Mouse (Mus musculus) CD8-positive naive resting alpha-beta T cell, adult 2 months (primary cell): ENCODE data around the gene Olfr705.
"Not testable (repeated sequence)": the region's sequence is repeated elsewhere in the genome, so short reads cannot be mapped to it uniquely, and the experiment has no call there.

ENCODE experiments used
- DNase-seq, 2 experiments: peaks; one replicate each; pipeline ENCODE4 v3.0.0; 2022; ENCODE audit warnings: low read depth in 2 of 2, low spot score in 2 of 2

The Olfr705 gene

GRCm38 (mm10) chr7:106876791-106877190 is at the start of gene Olfr705:
Gene Olfr705 (minus strand): TSS chr7:106876891.
- no peak for DNase-seq

GRCm38 (mm10) chr7:106920961-106921360 is 44.3 kb upstream of the Olfr705 start:
- not testable (repeated sequence) for DNase-seq

DNA sequence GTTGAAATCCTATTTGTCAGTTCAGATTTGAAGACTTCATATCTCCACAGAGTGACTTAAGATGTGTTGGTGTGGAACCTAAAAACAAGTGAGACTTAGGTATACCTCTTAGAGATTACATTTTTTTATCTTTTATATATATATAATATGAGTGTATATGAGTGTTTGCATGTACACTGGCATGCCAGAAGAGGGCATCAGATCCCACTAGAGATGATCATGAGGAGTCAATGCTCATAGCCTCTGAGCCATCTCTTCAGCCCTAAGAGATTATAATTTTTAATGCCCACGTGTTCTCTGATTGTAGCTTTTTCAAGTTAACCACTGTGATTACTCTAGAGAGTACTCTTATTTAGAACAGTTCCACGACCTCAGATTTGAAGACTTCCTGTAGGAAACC is 31.0 kb upstream of the Olfr705 start, which contains the start of gene Olfr1532-ps1:
Olfr1532-ps1 (plus strand) TSS at position 326 of the 400 bp plus-strand sequence.
- no peak for DNase-seq

DNA sequence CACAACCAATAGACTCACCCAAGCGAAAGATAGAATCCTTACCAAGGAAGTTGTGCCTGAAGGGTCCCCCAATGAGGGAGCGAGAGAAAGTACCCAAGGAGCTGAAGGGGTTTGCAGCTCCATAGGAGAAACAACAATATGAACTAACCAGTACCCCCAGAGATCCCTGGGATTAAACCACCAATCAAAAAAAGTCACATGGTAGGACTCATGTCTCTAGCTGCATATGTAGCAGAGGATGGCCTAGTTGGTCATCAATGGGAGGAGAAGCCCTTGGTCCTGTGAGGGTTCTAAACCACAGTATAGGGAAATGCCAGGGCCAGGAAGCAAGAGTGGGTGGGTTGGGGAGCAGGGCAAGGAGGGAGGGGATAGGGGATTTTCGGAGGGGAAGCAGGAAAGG is 24.4 kb upstream of the Olfr705 start, which contains the start of gene Olfr707:
Olfr707 (minus strand) TSS at position 101 of the 400 bp plus-strand sequence.
- DNase-seq: not testable (repeated sequence)

DNA sequence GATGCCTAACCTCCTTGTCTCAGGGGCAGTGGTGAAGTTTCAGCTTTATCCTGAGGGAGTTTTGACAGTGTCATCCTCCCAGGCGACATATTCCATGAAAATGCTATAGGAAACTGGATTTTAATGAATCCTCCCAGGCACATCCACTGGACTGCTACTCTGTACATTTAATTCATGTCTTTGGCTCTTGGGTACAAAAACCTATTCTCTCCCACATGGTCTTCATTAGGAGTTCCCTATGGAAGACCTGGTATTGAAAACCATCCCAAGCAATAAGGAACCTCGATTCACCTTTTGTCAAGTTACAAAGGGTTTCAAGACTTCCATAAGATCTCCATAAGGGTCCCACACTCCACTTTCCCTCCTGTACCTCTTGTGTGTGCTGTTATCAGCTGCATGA is 11.4 kb upstream of the Olfr705 start, which contains the start of gene Olfr706:
Olfr706 (minus strand) TSS at position 101 of the 400 bp plus-strand sequence.
- DNase-seq: no peak

DNA sequence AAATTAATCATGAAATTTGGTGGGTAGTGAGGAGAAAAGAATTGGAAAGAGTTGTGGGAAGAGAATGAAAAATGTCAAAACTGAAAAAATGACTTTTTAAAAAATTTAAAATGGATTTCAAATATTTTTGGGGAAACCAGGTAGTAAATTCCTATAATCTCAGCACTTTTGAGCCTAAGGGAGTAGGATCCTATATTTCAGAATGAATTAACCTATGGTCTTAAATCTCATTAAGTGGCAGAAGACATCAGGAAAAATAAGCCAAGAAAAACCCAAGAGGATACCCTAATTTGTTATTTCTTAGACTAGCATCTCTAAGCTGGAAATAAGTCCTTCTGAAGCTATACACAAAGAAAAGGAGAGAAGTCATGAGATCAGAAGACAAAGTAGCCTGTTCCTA is 13.8 kb downstream of the Olfr705 start, which contains the start of gene Olfr704:
Olfr704 (plus strand) TSS at position 301 of the 400 bp plus-strand sequence.
- no peak for DNase-seq

DNA sequence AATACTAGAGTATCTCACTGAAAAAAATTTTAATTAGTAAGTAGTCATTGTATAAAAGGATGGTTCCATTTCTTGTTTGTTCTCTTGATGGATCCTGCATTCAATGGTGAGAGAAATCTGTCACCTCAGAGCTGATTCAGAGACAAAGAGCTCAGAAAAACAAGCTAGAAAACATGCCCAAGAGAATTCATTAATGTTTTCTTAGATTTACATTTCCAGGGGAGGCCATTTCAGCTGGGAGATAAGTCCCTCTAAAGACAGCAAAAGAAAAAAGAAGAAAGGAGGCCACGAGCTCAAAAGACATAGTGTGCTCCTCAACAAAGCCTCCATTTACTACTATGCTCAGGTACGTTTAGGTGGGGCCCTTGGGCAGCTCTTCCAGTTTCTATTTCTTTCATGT is 33.6 kb downstream of the Olfr705 start, which contains the start of gene Olfr703:
Olfr703 (plus strand) TSS at position 301 of the 400 bp plus-strand sequence.
- no peak for DNase-seq

DNA sequence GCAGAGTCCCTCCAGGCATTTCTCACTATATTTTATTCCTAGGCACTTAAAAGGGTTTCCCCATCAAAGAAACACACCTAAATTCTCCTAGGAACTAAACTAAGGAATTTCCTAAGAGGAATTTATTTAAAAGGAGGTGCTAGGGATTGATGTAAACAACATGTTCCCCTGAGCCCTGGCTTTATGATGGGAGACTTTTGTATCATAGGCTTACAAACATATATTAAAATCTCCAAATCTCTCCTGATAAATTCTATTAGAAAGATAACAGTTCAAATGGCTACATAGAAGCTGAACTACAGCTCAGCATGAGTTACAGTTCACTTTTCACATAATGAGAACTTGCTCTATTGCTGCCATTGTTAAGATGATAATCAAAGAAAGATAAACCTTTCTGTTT is 42.9 kb downstream of the Olfr705 start, which contains the start of gene Olfr702:
Olfr702 (minus strand) TSS at position 101 of the 400 bp plus-strand sequence.
- DNase-seq: no peak
